Mouse (Mus musculus) kidney, adult 2 months (tissue): ENCODE results near the gene Gm45808. TPM values are rescaled to one million over a fixed set of nuclear protein-coding genes. Genes with fewer than 3 reads are reported as not detected.
"Not testable (repeated sequence)": the region's sequence is repeated elsewhere in the genome, so short reads cannot be mapped to it uniquely, and the experiment has no call there.

Experiments used
- DNase-seq: peaks from one replicate; pipeline ENCODE4 v3.0.0; 2021
- H3K27ac ChIP-seq: fragments of 200-500 bp; 2 replicates; pipeline ENCODE4 v1.5.1; 2012; ENCODE audit warnings: low read depth, low read length, control low read depth, inconsistent platforms; ENCODE audit not compliant: insufficient read depth
- H3K27me3 ChIP-seq: fragments of 200-500 bp; replicated peaks from 2 replicates; pipeline ENCODE4 v1.6.1; 2012; ENCODE audit warnings: mild to moderate bottlenecking, moderate library complexity, low read length, inconsistent platforms; ENCODE audit not compliant: control insufficient read depth, insufficient read depth
- H3K36me3 ChIP-seq: fragments of 200-500 bp; 2 replicates; pipeline ENCODE4 v1.6.1; 2012; ENCODE audit warnings: mild to moderate bottlenecking, moderate library complexity, low read length, inconsistent platforms; ENCODE audit not compliant: control insufficient read depth, insufficient read depth
- H3K4me1 ChIP-seq: fragments of 200-500 bp; 2 replicates; pipeline ENCODE4 v1.6.1; 2011; ENCODE audit warnings: low read length; ENCODE audit not compliant: control insufficient read depth, insufficient read depth
- H3K4me3 ChIP-seq: fragments of 200-500 bp; 2 replicates; pipeline ENCODE4 v1.5.1; 2011; ENCODE audit warnings: mild to moderate bottlenecking, low read depth, low read length, control low read depth; ENCODE audit not compliant: insufficient read depth
- CTCF ChIP-seq: fragments of 200-500 bp; conservative IDR thresholded peaks from 2 replicates; pipeline ENCODE4 v1.5.1; 2011; ENCODE audit warnings: low read depth, mild to moderate bottlenecking, control low read depth, low read length, moderate library complexity, mixed read lengths; ENCODE audit not compliant: insufficient read depth, insufficient read length
- POLR2A ChIP-seq: fragments of 200-500 bp; IDR thresholded peaks from one replicate; pipeline ENCODE4 v1.6.1; 2011; ENCODE audit warnings: low read depth, low read length, control low read depth
- WGBS: fragments of 180-500 bp; shearing (Covaris S2); methylation state at CpG from one replicate; pipeline ENCODE4 v1.1.7; 2018; 5-methylcytosine and 5-hydroxymethylcytosine counted together
- polyA plus RNA-seq: library from polyadenylated mRNA; depleted of rRNA; stranded (reverse); fragments of >200 nt; gene quantifications from 2 replicates; pipeline ENCODE4 v1.2.3, GENCODE M21; 2012

The Gm45808 gene
- polyA plus RNA-seq, 1 experiment: 1.2 TPM

DNA sequence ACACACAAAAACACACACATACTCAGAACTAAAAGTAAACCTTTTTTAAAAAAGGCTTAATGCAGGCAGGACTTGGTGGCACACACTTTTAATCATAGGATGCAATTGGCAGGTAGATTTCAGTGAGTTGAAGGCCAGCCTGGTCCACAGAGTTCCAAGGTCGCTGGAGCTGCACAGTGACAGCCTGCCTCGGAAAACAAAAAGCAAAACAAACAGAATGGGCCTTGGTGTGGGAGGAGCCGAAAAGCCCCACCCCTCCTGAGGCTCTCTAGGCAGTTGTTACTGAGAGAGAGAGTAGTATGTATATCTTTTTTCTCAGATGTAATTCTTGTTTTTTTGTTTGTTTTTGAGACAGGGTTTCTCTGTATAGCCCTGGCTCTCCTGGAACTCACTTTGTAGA lies 4.7 kb upstream of the Gm45808 start:
- 7% methylated on average over 3 of the region's 3 CpGs for WGBS
- Histone ChIP-seq H3K27me3 (no peaks in the 10 kb centered on the region), H3K4me3 (no peak overlapping the region), H3K36me3 (no peaks in the 10 kb centered on the region; the same call in 1 of the 2 replicates), H3K27ac (no peak overlapping the region; the same call in 1 of the 2 replicates), H3K4me1 (peaks cover 10% of the 10 kb centered on the region)
- no peak for TF ChIP-seq POLR2A
- no peak for TF ChIP-seq CTCF
- peak; percentile 72 for DNase-seq

DNA sequence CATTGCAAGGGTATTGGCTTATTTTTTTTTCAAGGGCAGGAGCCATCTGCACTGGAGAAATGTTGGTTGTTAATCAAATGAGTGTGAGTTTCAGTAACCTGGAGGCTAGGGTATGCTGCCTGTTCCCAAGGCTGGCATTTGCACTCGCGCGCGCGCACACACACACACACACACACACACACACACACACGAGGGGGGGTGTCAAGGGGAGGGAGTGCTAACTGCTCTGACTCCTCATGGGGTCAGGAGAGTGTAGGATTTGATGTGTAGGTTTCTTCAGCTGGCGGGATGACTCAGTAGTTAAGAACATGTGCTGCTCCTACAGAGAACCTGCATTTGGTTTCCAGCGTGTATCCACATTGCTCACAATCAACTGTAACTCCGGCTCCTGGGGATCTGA lies 4.2 kb upstream of the Gm45808 start:
- Histone ChIP-seq H3K4me1 (peaks cover 10% of the 10 kb centered on the region), H3K27ac (no peak overlapping the region; the same call in 1 of the 2 replicates), H3K27me3 (no peaks in the 10 kb centered on the region), H3K36me3 (no peaks in the 10 kb centered on the region; the same call in 1 of the 2 replicates), H3K4me3 (no peak overlapping the region)
- no peak for TF ChIP-seq POLR2A
- TF ChIP-seq CTCF: no peak
- WGBS: 50% methylated on average over 9 of the region's 9 CpGs
- no peak for DNase-seq

DNA sequence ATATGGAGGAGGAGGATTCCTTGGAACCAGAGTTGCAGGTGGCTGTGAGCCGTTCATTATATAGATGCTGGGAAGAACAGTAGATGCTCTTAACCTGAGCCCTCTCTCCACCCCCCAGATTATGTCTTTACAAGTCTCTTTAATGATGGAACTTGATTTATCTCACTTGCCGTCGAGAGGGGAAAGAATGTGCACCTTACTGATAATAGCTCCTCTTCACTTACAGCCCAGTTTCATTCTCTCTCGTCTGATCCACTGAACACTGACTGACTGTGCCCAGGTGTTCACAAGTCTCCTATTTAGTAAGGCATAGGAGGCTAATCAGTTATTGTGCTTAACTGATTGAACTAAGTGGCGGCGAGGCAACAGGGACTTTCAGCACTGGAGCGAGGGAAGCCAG lies 3.0 kb upstream of the Gm45808 start:
- Histone ChIP-seq H3K36me3 (no peaks in the 10 kb centered on the region; the same call in 1 of the 2 replicates), H3K27ac (no peak overlapping the region), H3K27me3 (no peaks in the 10 kb centered on the region), H3K4me1 (peaks cover 10% of the 10 kb centered on the region), H3K4me3 (no peak overlapping the region)
- DNase-seq: no peak
- TF ChIP-seq CTCF (no peak), POLR2A (no peak)
- WGBS: 83% methylated on average over 7 of the region's 7 CpGs

DNA sequence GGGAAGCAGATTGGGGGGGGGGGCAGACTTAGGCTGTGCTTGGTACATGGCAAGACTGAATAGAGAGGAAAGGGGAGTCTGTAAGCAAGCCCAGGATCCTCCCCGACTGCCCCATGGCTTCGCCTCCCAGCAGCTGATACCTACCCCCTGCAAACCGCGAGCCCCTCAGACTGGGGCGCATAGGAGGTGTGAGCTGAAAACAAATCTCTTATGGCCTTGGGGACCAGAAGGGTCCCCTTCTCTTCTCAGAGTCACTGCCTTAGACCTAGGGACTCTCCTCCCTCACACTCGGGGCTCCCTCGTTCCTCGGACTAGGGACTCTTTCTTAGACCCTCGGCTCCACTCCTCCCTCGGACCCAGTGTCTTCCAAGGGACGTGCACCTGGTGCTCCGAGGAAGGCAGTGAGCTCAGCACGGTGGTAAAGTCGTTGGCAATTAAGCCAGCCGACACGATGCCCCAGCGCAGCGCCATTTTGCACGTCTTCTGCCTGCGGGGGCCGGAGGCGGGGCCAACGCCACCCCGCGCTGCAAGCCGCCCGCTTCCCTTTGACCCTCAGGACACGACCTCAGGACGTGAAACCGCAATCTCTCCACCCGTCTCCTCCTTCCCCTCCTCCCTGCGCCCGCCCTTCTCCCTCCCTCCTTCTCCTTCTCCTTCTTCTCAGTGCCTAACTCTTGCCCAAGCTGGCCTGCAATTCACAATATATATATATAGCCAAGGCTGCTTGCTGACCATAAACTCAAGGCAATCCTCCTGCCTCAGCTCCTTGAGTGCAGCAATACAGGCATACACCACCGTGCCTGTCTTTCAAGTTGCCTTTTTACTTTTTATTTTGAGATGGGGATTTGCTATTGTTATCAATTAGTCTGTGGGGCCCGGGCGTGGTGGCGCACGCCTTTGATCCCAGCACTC lies 1.9 kb upstream of the Gm45808 start, which contains the start of gene Dhdh:
Gene Dhdh, minus strand, starts transcription at position 513 of the 912 bp plus-strand sequence.
- WGBS: 18% methylated on average over 38 of the region's 38 CpGs
- TF ChIP-seq CTCF: no peak
- TF ChIP-seq POLR2A: no peak
- H3K27ac ChIP-seq: no peak within 1 kb of the TSS
- H3K27me3 ChIP-seq: no peaks in the 10 kb centered on the region
- no peaks in the 10 kb centered on the region for H3K36me3 ChIP-seq
- DNase-seq: peak; percentile 78
- H3K4me1 ChIP-seq: peaks cover 10% of the 10 kb centered on the region
- peak within 1 kb of the TSS; percentile 59 for H3K4me3 ChIP-seq

DNA sequence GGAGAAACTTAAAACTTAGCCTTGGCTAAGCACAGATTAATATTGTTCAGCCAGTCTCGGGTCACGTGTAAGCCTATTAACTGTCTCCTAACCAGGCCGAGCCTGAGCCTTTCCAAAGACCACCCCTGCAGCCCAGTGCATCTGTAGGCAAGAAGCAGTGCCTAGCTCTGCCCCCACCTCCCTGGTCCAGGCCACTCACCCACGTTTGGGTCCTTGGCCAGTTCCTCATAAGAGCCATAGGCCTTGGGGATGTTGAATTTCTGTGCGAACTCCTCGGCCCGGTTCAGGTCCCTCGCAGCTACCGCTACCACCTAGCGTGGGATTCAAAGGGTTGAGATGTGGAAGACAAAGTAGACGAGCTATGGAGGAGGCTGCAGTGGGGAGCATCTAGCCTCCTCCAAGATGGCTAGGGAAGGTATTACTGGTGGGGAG lies 1.3 kb upstream of the Gm45808 start:
- no peak for DNase-seq
- Histone ChIP-seq H3K4me3 (no peak overlapping the region), H3K4me1 (peaks cover 10% of the 10 kb centered on the region), H3K27ac (no peak overlapping the region), H3K36me3 (no peaks in the 10 kb centered on the region), H3K27me3 (no peaks in the 10 kb centered on the region)
- 72% methylated on average over 11 of the region's 11 CpGs for WGBS
- TF ChIP-seq POLR2A (no peak), CTCF (no peak)

DNA sequence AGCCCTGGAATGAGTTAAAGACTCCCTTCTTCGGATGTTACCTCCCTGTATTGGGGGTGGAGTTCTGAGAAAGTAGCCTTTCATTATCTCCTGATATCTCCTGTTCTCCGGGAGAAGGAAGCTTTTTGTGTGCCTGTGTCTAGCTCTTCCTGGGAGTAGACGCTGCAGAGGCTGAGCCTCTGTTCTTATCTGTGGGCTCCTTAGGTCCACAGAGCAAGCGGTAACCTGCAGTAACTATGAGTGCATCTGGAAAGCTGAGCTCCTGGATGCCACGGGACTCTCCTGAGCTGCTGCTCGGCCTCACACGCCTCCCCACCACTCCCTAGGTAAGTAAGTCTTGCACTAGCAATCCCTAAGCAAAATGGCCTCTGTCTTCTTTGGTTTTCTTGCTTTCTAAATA lies 453 bp downstream of the Gm45808 start:
- no peaks in the 10 kb centered on the region for H3K27me3 ChIP-seq
- H3K27ac ChIP-seq: no peak overlapping the region
- WGBS: 78% methylated on average over 7 of the region's 7 CpGs
- H3K4me1 ChIP-seq: peaks cover 8% of the 10 kb centered on the region
- H3K36me3 ChIP-seq: no peaks in the 10 kb centered on the region
- no peak overlapping the region for H3K4me3 ChIP-seq
- TF ChIP-seq CTCF: no peak
- DNase-seq: no peak

DNA sequence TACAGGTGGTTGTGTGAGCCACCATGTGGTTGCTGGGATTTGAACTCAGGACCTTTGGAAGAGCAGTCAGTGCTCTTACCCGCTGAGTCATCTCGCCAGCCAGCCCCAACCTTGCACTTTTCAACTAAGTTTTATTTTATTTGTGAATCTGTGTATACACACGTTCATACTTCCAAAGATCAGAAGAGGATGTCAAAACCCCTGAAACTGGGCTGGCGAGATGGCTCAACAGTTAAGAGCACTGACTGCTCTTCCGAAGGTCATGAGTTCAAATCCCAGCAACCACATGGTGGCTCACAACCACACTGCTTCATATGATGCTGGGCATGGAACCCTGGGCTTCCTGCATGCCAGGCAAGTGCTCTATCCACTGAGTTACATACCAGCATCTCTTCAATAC lies 1.6 kb downstream of the Gm45808 start:
- H3K4me1 ChIP-seq, H3K27ac ChIP-seq, DNase-seq, H3K36me3 ChIP-seq, H3K4me3 ChIP-seq, H3K27me3 ChIP-seq: not testable (repeated sequence)
- 93% methylated on average over 5 of the region's 5 CpGs for WGBS

DNA sequence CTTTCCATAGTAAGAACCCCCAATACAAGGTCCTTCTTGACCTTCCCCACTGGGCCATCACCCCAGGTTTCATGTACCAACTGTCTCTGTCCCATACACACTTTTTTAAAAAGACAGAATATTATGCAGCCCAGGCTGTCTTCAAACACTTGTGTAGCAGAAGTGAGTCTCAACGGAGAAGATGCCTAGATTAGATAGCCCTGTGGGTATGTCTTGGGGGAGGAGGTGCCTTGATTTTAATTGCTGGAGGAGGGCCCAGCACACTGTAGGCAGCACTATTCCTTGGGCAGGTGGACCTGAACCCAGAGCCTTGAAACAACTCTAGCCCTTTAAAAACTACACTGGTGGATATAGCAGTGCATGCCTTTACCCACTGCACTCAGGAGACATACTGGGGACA lies 4.4 kb downstream of the Gm45808 start:
- Histone ChIP-seq H3K27me3 (no peaks in the 10 kb centered on the region), H3K4me1 (no peaks in the 10 kb centered on the region; the same call in 1 of the 2 replicates), H3K4me3 (no peak overlapping the region), H3K36me3 (no peaks in the 10 kb centered on the region), H3K27ac (no peak overlapping the region)
- TF ChIP-seq CTCF: no peak
- no peak for TF ChIP-seq POLR2A
- DNase-seq: no peak
- WGBS: 94% methylated on average over 1 of the region's 1 CpGs
